Mouse (Mus musculus) E14TG2a.4 (cell line): Measurements from ENCODE around the gene St5.

ENCODE experiments used
- H3K27me3 ChIP-seq: 2 replicates; pipeline ENCODE4 v1.6.1; 2014; ENCODE audit warnings: low read length, control low read depth; ENCODE audit not compliant: insufficient read depth
- H3K36me3 ChIP-seq: 2 replicates; pipeline ENCODE4 v1.6.1; 2014; ENCODE audit warnings: low read length, control low read depth; ENCODE audit not compliant: insufficient read depth
- H3K4me1 ChIP-seq: replicated peaks from 2 replicates; pipeline ENCODE4 v1.6.1; 2014; ENCODE audit warnings: low read depth, low read length, control low read depth
- H3K4me3 ChIP-seq: replicated peaks from 2 replicates; pipeline ENCODE4 v1.5.1; 2014; ENCODE audit warnings: mild to moderate bottlenecking, low read length
- H3K9me3 ChIP-seq: 2 replicates; pipeline ENCODE4 v1.6.1; 2014; ENCODE audit warnings: low read length, control low read depth
- CTCF ChIP-seq: conservative IDR thresholded peaks from 2 replicates; pipeline ENCODE4 v1.5.1; 2014; ENCODE audit warnings: low read length
- NANOG ChIP-seq: IDR thresholded peaks from 2 replicates; pipeline ENCODE4 v1.6.1; 2014; ENCODE audit warnings: borderline replicate concordance, low read length, mixed read lengths
- POU5F1 ChIP-seq: IDR thresholded peaks from 2 replicates; pipeline ENCODE4 v1.6.1; 2014; ENCODE audit warnings: low read length, borderline replicate concordance

St5 gene

DNA sequence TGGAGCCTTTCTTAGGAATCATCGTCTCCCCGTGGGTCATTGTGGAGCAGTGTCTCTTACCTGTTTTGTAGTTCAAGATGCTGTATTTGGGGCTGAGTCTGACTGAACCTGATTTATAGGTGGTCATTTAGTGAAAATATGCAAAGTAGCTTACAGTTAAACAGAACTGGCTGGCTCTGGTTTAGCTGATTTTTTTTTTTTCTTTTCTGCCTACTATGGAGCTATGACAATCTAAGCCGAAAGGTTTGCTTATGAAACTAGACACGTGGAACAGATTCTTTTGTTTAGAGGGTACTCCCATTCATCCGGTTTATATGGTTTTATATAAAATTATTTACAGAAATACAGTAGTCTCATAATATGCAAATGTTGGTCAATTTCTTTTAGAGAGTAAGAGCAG, 28.2 kb upstream of the St5 start, which contains the start of gene Ascl3:
Ascl3 (minus strand) TSS at position 101 of the 400 bp plus-strand sequence.
- Histone ChIP-seq H3K4me3 (no peak within 1 kb of the TSS), H3K36me3 (no peaks in the 10 kb centered on the region), H3K9me3 (no peaks in the 10 kb centered on the region), H3K27me3 (peaks cover 18% of the 10 kb centered on the region), H3K4me1 (peaks cover 13% of the 10 kb centered on the region)
- TF ChIP-seq CTCF: no peak
- TF ChIP-seq NANOG: no peak
- TF ChIP-seq POU5F1: no peak

DNA sequence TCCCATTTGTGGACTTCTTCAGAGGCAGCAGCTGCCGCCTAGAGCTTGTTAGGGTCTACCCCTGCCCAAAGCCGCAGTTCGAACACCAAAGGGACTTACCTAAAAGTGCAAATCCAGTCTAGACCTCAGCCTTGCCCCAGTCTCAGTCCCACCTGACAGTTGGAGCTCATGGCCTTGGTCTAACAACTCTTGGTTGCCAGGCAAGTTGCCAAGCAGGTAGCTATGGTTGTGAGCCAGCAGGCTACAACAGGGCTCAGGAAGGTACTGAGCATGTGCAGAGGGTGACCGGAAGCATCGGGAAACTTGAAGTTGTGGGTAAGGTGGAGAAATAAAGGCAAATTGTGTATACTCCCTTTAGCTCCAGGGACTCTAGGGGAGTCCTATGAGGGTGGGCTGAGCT, 20.3 kb upstream of the St5 start, which contains the start of gene BC051019:
BC051019 (minus strand) TSS at position 154 of the 400 bp plus-strand sequence.
- no peaks in the 10 kb centered on the region for H3K9me3 ChIP-seq
- peaks cover 23% of the 10 kb centered on the region for H3K27me3 ChIP-seq
- no peaks in the 10 kb centered on the region for H3K36me3 ChIP-seq
- no peak within 1 kb of the TSS for H3K4me3 ChIP-seq
- H3K4me1 ChIP-seq: peaks cover 30% of the 10 kb centered on the region
- TF ChIP-seq NANOG (no peak), POU5F1 (no peak), CTCF (no peak)

DNA sequence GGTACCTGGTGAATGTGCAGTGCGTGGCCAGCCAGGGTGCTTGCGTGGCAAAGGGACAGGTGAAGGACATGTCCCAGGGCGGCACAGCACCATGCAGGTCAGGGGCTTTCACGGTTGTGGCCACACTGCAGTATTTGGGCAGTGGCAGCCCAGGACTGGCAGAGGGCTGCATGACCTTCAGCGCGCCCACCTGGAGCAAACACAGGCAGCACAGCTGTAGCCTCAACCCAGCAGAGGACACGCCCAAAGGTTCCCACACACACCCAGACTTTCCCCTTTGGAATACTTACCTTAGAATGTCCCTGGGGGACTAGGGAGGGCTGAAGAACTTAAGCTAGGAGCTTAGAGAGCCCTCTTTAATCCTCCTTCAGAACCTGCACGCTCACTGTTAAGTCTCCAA, 19.7 kb upstream of the St5 start:
- Histone ChIP-seq H3K4me1 (peaks cover 30% of the 10 kb centered on the region), H3K36me3 (no peaks in the 10 kb centered on the region), H3K9me3 (no peaks in the 10 kb centered on the region), H3K27me3 (peaks cover 22% of the 10 kb centered on the region), H3K4me3 (no peak overlapping the region)
- TF ChIP-seq POU5F1 (no peak), NANOG (no peak), CTCF (no peak)

DNA sequence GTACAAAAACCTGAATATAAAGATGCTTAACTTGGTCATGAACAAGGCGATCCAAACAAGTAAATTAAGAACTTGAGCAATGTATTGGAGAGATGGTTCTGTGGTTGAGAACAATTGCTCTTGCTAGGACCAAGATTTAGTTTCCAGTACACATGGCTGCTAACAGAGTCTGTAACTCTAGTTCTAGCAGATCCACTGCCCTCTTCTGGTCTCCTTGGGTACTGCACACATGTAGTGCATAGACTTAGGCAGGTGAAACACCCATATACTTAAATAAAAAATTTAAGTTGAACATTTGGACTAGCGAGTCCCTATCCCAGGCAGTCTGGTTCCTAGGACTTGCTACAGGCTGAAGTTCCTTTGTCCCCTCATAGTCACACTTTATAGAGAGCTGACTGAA, 19.2 kb upstream of the St5 start:
- Histone ChIP-seq H3K36me3 (no peaks in the 10 kb centered on the region), H3K4me1 (peaks cover 27% of the 10 kb centered on the region), H3K4me3 (no peak overlapping the region), H3K9me3 (no peaks in the 10 kb centered on the region), H3K27me3 (peaks cover 17% of the 10 kb centered on the region)
- TF ChIP-seq CTCF: peak; percentile 83
- TF ChIP-seq POU5F1: no peak

DNA sequence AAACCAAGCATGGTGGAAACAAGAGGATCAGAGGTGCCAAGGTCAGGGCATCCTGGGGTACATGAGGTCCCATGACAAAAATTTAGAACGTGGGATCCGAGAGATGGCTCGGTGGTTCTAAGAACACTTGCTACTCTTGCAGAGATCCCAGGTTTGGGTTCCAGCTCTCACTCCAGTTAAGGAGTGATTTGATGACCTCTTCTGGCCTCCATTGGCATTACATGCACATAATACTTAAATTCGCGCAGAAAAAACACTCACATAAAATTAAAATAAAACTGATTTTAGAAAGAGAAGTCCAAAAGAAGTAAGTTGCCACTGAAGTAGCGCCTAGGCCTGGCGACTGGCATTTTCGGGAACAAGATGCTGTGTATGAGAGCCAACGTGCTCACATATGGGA, 15.9 kb upstream of the St5 start:
- no peaks in the 10 kb centered on the region for H3K27me3 ChIP-seq
- no peaks in the 10 kb centered on the region for H3K9me3 ChIP-seq
- no peaks in the 10 kb centered on the region for H3K36me3 ChIP-seq
- no peak overlapping the region for H3K4me3 ChIP-seq
- peaks cover 15% of the 10 kb centered on the region for H3K4me1 ChIP-seq
- TF ChIP-seq CTCF (peak; percentile 58), NANOG (no peak), POU5F1 (no peak)

DNA sequence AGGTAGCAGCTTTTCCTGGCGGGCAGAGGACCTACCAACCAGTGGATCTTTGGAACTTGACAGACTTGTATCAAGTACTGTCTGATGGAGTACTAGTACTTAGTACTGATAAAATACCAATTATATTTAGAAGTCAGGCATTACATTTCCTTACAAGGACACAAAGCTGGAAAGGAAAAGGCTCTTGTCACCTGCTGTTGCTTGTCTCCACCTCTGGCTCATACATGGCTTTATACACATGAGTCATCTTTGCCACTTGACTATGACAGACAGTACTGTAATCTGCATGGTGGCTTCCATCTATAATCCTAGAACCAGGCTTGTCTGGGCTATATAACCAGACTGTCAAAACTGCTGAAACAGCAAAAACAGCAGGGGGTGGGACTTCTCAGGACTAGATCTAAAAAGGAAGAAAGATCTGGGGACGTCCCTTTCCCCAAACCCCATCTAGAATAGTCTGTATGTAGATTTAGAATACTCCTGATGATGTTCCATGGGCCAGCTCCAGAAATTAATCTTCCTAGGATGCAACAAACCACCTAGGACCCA, 10.1 kb upstream of the St5 start:
- no peak for TF ChIP-seq CTCF
- no peak for TF ChIP-seq POU5F1
- no peak for TF ChIP-seq NANOG
- Histone ChIP-seq H3K4me1 (peaks cover 14% of the 10 kb centered on the region; the same call in 1 of the 2 replicates), H3K9me3 (no peaks in the 10 kb centered on the region), H3K36me3 (peaks cover 51% of the 10 kb centered on the region), H3K4me3 (no peak overlapping the region), H3K27me3 (no peaks in the 10 kb centered on the region)

DNA sequence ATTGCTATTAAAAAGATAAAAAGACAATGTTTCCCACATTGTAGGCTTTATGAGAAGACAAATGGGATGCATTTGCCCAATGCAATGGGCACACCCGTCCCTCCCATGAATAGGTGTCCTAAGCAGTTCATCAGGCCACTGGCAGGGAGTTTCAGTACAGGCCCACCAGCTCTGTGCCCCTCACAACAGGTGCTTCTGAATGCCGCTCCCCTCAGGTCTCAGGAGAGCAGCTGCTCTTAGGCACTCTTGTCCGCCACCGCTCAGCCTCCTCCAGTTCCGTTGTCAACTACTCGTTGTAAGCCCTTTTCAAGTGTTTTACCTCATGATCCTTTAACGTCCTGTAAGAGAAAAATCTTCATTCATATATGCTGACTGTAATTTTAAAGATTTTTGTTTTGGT, 8.8 kb upstream of the St5 start:
- Histone ChIP-seq H3K9me3 (no peaks in the 10 kb centered on the region), H3K36me3 (peaks cover 64% of the 10 kb centered on the region), H3K27me3 (no peaks in the 10 kb centered on the region), H3K4me3 (no peak overlapping the region), H3K4me1 (peaks cover 14% of the 10 kb centered on the region; the same call in 1 of the 2 replicates)
- no peak for TF ChIP-seq NANOG
- TF ChIP-seq CTCF: no peak
- TF ChIP-seq POU5F1: no peak

DNA sequence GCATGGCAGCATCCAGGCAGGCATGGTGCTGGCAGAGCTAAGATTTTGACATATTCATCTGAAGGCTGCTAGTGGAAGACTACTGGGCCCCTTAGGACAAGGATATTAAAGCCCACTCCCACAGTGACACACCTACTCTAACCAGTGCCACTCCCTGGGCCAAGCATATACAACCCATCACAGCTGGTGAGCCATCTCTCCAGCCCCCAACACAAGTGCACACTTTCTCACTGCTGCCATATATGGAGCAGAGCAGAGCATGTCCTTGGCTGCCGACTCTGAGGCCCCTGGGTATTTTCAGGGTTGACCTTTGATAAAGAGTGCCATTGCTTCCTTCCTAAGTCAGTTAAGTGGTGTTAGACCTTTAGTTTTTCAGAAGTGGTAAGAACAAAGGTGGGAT, 6.7 kb upstream of the St5 start:
- TF ChIP-seq NANOG (no peak), CTCF (no peak), POU5F1 (no peak)
- Histone ChIP-seq H3K4me3 (no peak overlapping the region), H3K4me1 (peaks cover 20% of the 10 kb centered on the region), H3K9me3 (no peaks in the 10 kb centered on the region), H3K36me3 (peaks cover 83% of the 10 kb centered on the region), H3K27me3 (no peaks in the 10 kb centered on the region)

DNA sequence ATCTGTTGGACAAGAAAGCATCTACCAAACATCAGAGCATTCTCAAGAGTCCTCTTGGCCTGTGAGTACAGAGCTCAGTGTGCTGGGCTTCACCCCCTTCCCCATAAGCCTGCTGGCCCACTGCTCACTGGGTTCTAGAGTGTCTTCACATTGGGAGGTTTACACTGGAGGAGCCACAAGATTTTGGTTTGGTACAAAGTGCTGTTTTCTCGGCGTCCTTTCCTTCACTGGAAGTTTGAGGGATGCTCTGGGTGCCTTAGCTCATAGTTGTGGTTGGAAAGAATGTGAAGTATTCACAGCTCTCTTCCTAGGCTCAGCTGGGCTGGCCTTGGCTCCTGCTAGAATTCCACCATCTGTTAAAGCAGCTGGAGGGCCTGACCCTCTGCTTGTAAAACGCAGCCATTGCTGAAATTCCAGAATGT, 5.6 kb upstream of the St5 start:
- H3K36me3 ChIP-seq: peaks cover 83% of the 10 kb centered on the region
- no peaks in the 10 kb centered on the region for H3K9me3 ChIP-seq
- peaks cover 23% of the 10 kb centered on the region for H3K4me1 ChIP-seq
- H3K27me3 ChIP-seq: no peaks in the 10 kb centered on the region
- TF ChIP-seq NANOG: no peak
- no peak for TF ChIP-seq CTCF
- no peak for TF ChIP-seq POU5F1
- H3K4me3 ChIP-seq: no peak overlapping the region
